Mouse (Mus musculus) heart, adult 2 months (tissue): ENCODE measurements around the gene Zfp46.

Experiments used
- CTCF ChIP-seq: fragments of 200-600 bp; IDR thresholded peaks from 2 replicates; pipeline ENCODE4 v1.8.1; 2022; ENCODE audit warnings: antibody characterized with exemption, mild to moderate bottlenecking, moderate library complexity
- POLR2A ChIP-seq: fragments of 200-500 bp; IDR thresholded peaks from 2 replicates; pipeline ENCODE4 v1.6.1; 2011; ENCODE audit warnings: mild to moderate bottlenecking, low read depth, low read length, control low read depth; ENCODE audit not compliant: insufficient read depth

DNA sequence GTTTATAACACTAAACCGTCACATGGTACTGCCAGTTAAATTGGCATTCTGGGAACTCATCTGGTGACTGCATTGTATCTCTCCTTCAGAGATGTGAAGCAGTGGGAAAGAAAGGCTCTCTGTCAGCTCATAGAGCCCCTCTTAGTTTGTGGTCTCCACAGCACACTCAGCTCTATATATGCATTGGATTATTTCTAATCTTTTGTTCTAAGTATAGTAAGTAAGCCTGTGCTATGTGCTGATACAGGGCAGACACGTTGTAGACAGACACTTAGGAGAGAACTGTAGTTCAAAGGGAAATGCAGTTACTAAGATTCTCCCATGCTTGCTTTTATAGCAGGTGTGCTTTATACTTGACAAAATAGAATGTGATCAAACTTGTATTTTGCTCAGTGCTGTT is 50.6 kb downstream of the Zfp46 start:
- TF ChIP-seq POLR2A (no peak), CTCF (no peak)
